23 mouse cellular contexts compared by ENCODE assay signal in genomic region chr3:53305860-53306259, GRCm38 (mm10).
"Had no signal": no experiment of that assay in that cellular context is flagged by ENCODE, and none has a peak within 500 bp of the region (broad histone marks: within the 10 kb centered on the region; RNA-seq: fewer than 3 reads in every experiment).

No protein-coding gene starts in this region.

- ATAC-seq: hindbrain, postnatal 0 days; intestine, embryonic 16.5 days; liver, postnatal 0 days had no signal

- DNase-seq: gastrocnemius, postnatal 14 days; gastrocnemius, postnatal 36 days; heart, adult 18-20 months; heart, postnatal 10 days; heart, postnatal 36 days; kidney, adult 11 months; kidney, adult 2 months; kidney, adult 9 months; kidney, postnatal 10 days; kidney, postnatal 25 days; kidney, postnatal 4 days; left cerebral cortex, postnatal 4 days; liver; liver, embryonic 13.5 days; liver, postnatal 0 days had no signal

- H3K27ac ChIP-seq: hindbrain, embryonic 13.5 days; hindbrain, embryonic 15.5 days; hindbrain, postnatal 0 days; left cerebral cortex, adult 2 months; limb, embryonic 12.5 days; liver, embryonic 13.5 days; liver, embryonic 15.5 days had no signal

- H3K4me3 ChIP-seq: heart, embryonic 12.5 days; hindbrain, embryonic 13.5 days; hindbrain, embryonic 15.5 days; left cerebral cortex, adult 2 months; limb, embryonic 12.5 days; liver, embryonic 13.5 days; liver, embryonic 15.5 days had no signal

- H3K27me3 ChIP-seq: heart, embryonic 12.5 days; hindbrain, embryonic 13.5 days; hindbrain, embryonic 15.5 days; limb, embryonic 12.5 days; liver, embryonic 13.5 days; liver, embryonic 15.5 days had no signal
